Mouse (Mus musculus) small intestine, adult 2 months (tissue): ENCODE data around the gene Fbxl16. TPM values are rescaled to one million over a fixed set of nuclear protein-coding genes. Genes with fewer than 3 reads are reported as not detected.

Source experiments
- H3K27ac ChIP-seq: fragments of 200-500 bp; 2 replicates; pipeline ENCODE4 v1.5.1; 2012; ENCODE audit warnings: low read depth, low read length, control low read depth, inconsistent platforms; ENCODE audit not compliant: insufficient read depth
- H3K27me3 ChIP-seq: fragments of 200-500 bp; 2 replicates; pipeline ENCODE4 v1.6.1; 2012; ENCODE audit warnings: mild to moderate bottlenecking, moderate library complexity, low read length, inconsistent platforms; ENCODE audit not compliant: control insufficient read depth, insufficient read depth
- H3K36me3 ChIP-seq: fragments of 200-500 bp; 2 replicates; pipeline ENCODE4 v1.6.1; 2012; ENCODE audit warnings: mild to moderate bottlenecking, low read length, control low read depth, inconsistent platforms; ENCODE audit not compliant: control insufficient read depth, insufficient read depth
- H3K4me1 ChIP-seq: fragments of 200-500 bp; 2 replicates; pipeline ENCODE4 v1.6.1; 2012; ENCODE audit warnings: low read length, inconsistent platforms, mixed read lengths; ENCODE audit not compliant: control insufficient read depth, insufficient read depth, insufficient read length
- H3K4me3 ChIP-seq: fragments of 200-500 bp; 2 replicates; pipeline ENCODE4 v1.5.1; 2012; ENCODE audit warnings: low read depth, mild to moderate bottlenecking, control low read depth, inconsistent platforms, low read length, moderate library complexity
- CTCF ChIP-seq: fragments of 200-500 bp; IDR thresholded peaks from 2 replicates; pipeline ENCODE4 v1.5.1; 2012; ENCODE audit warnings: low read depth, mild to moderate bottlenecking, control low read depth, inconsistent platforms, low read length, moderate library complexity, mixed read lengths; ENCODE audit not compliant: insufficient replicate concordance, insufficient read length; ENCODE audit errors: extremely low read depth
- POLR2A ChIP-seq: fragments of 200-500 bp; IDR thresholded peaks from 2 replicates; pipeline ENCODE4 v1.6.1; 2012; ENCODE audit warnings: low read depth, mild to moderate bottlenecking, control low read depth, inconsistent platforms, low read length, moderate library complexity
- WGBS: fragments of 180-500 bp; shearing (Covaris S2); methylation state at CpG from one replicate; pipeline ENCODE4 v1.1.7; 2018; 5-methylcytosine and 5-hydroxymethylcytosine counted together
- polyA plus RNA-seq: library from polyadenylated mRNA; depleted of rRNA; stranded (reverse); fragments of >200 nt; gene quantifications from 2 replicates; pipeline ENCODE4 v1.2.3, GENCODE M21; 2012; rRNA removed

Fbxl16 gene
- polyA plus RNA-seq, result 3.1 and 3.7 TPM in 2 replicates

DNA sequence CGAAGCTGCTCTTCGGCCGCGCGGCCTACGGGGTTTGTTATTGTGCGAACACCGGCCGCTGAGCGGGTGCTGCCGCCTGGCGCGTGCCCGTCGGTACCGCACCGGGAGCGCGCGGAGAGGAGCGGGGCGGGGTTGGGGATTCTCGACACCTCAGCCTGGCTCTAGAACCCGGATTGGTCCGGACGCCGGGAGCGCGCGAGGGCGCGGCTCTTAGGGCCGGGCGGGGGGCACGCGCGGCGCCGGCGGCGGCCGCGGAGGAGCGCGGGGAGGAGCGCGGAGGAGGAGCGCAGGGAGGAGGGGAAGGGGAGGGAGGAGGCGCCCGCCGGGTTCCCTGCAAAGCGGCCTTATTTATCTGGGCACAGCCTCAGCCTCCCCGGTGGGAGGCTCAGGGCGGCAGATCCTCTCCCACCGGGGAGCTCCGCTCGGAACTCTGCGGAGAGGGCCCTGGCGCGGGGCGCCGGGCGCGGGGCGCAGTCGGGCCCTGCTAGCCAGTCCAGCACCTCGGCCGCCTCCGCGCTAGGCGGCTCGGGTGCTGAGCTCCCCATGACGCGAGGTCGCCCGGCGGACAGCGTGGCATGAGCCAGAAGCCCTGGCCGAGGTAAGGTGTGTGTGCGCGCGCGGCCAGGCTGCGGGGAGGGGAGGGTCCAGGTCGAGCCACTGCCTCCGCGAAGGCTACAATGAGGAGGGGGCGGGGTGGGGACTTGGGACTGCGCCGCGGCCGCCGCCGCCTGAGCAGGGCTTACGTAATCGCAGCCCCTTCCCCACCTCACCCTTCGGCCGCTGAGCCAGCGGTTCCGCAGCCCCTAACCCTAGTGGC is at the start of gene Fbxl16:
Gene Fbxl16 (plus strand): TSS at position 297 of the 817 bp plus-strand sequence.
- H3K4me3 ChIP-seq, result peak within 1 kb of the TSS; percentile 59
- peaks cover 3% of the 10 kb centered on the region for H3K4me1 ChIP-seq
- H3K27ac ChIP-seq, result no peak within 1 kb of the TSS
- peaks cover 18% of the 10 kb centered on the region for H3K27me3 ChIP-seq
- under 1% methylated on average over 94 of the region's 100 CpGs for WGBS
- TF ChIP-seq CTCF, result no peak
- TF ChIP-seq POLR2A, result no peak
- H3K36me3 ChIP-seq, result no peaks in the 10 kb centered on the region

DNA sequence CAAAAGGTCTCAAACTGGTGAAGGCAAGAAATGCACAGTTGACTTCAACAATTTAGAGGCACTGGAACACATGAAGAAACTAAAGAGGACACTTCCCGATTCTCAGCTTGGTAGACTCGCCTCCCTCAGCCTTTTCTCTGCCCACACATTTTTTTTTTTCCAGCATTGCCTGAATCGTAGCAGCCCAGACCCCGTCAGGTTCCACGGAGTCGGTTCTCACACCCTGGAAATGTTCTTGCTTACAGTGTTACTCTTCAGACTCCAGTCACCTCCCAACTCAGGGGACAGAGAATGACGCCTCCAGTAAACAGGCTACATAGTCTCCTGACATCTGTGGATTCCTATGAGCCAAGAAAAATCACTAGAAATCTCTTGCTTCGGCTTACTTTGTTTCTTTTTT is 48.7 kb upstream of the Fbxl16 start:
- H3K4me3 ChIP-seq, result no peak overlapping the region
- no peak overlapping the region for H3K27ac ChIP-seq
- no peaks in the 10 kb centered on the region for H3K36me3 ChIP-seq
- TF ChIP-seq CTCF, result no peak
- no peak for TF ChIP-seq POLR2A
- no peaks in the 10 kb centered on the region for H3K4me1 ChIP-seq
- no peaks in the 10 kb centered on the region for H3K27me3 ChIP-seq
- 71% methylated on average over 8 of the region's 8 CpGs for WGBS

- H3K27ac ChIP-seq, result no peak overlapping the region
- no peaks in the 10 kb centered on the region for H3K4me1 ChIP-seq
- no peak overlapping the region for H3K4me3 ChIP-seq
- no peaks in the 10 kb centered on the region for H3K27me3 ChIP-seq
- TF ChIP-seq POLR2A (no peak), CTCF (no peak)
- 44% methylated on average over 4 of the region's 4 CpGs for WGBS
- H3K36me3 ChIP-seq, result no peaks in the 10 kb centered on the region
Observed at GRCm38 (mm10) chr17:25761561-25761970, 47.3 kb upstream of the Fbxl16 start.

DNA sequence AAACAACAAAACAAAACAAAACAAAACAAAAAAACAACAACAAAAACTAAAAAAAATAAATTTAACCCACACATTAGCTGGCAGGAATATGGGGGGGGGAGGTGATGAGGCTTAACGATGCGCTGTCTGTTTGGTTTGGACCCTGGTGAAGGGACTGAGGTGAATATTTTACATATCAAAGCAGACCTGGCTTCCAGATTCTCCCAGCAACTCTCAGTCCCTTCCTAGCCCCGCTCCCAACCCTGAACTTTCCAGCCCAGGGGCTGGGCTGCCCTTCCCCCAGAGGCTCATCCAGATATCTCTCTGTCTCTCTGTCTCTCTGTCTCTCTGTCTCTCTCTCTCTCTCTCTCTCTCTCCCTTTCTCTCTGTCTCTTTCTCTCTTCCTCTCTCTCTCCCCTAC is 46.3 kb upstream of the Fbxl16 start:
- H3K4me3 ChIP-seq, result no peak overlapping the region
- H3K27ac ChIP-seq, result no peak overlapping the region
- no peaks in the 10 kb centered on the region for H3K27me3 ChIP-seq
- no peaks in the 10 kb centered on the region for H3K4me1 ChIP-seq
- H3K36me3 ChIP-seq, result no peaks in the 10 kb centered on the region
- no peak for TF ChIP-seq CTCF
- TF ChIP-seq POLR2A, result no peak
- WGBS, result 45% methylated on average over 3 of the region's 3 CpGs

GRCm38 (mm10) chr17:25765886-25766285 is 43.0 kb upstream of the Fbxl16 start:
- no peak overlapping the region for H3K4me3 ChIP-seq
- 68% methylated on average over 5 of the region's 5 CpGs for WGBS
- H3K4me1 ChIP-seq, result no peaks in the 10 kb centered on the region
- H3K36me3 ChIP-seq, result no peaks in the 10 kb centered on the region
- no peak overlapping the region for H3K27ac ChIP-seq
- H3K27me3 ChIP-seq, result no peaks in the 10 kb centered on the region
- TF ChIP-seq POLR2A, result no peak
- no peak for TF ChIP-seq CTCF

GRCm38 (mm10) chr17:25769331-25769730 is 39.6 kb upstream of the Fbxl16 start:
- 53% methylated on average over 9 of the region's 9 CpGs for WGBS

DNA sequence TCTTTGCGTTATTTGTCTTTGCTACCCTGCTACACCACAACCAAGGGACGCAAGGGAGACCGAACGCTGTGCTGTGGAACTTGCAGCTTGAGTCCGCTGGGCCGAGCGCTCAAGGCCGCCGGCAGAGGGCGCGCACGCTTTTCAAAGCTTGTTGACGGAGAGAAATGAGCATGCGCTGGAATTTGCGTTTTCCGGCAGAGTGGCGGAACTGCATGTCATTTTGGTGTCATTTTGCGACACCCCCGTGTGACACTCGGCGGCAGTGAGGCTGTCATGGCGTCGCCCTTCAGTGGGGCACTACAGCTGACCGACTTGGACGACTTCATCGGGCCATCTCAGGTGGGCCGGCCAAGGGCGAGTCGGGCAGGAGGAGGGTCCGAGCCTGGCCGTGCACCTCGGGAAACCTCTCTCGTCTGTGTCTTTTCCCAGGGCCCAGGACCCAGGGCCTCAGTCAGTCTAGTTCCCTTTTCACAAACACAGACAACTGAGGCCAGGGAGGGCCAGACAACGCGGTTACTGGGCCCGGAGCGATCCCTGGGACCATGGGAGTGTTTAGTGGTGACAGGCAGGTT is 35.2 kb upstream of the Fbxl16 start, which contains the start of gene Narfl:
Gene Narfl (plus strand): TSS at position 228 of the 572 bp plus-strand sequence.
- under 1% methylated on average over 37 of the region's 37 CpGs for WGBS

More at GRCm38 (mm10) chr17:25769331-25769730, 39.6 kb upstream of the Fbxl16 start:
- TF ChIP-seq CTCF (no peak), POLR2A (no peak)
- no peak overlapping the region for H3K4me3 ChIP-seq
- no peaks in the 10 kb centered on the region for H3K27me3 ChIP-seq
- no peak overlapping the region for H3K27ac ChIP-seq
- peaks cover 3% of the 10 kb centered on the region; the same call in 1 of the 2 replicates for H3K4me1 ChIP-seq
- H3K36me3 ChIP-seq, result no peaks in the 10 kb centered on the region

More for the DNA sequence above, 35.2 kb upstream of the Fbxl16 start, which contains the start of gene Narfl:
- Histone ChIP-seq H3K27me3 (no peaks in the 10 kb centered on the region), H3K27ac (no peak within 1 kb of the TSS), H3K36me3 (peaks cover 14% of the 10 kb centered on the region), H3K4me1 (peaks cover 7% of the 10 kb centered on the region; the same call in 1 of the 2 replicates), H3K4me3 (peak within 1 kb of the TSS; percentile 92)
- TF ChIP-seq POLR2A (peak; percentile 34), CTCF (peak; percentile 88)
